Mouse (Mus musculus): ENCODE data around the gene Dynlt1c. TPM values are rescaled to one million over a fixed set of nuclear protein-coding genes. Genes with fewer than 3 reads are reported as not detected.
"Not testable (repeated sequence)": the region's sequence is repeated elsewhere in the genome, so short reads cannot be mapped to it uniquely, and the experiment has no call there.

Dynlt1c gene
- polyA plus RNA-seq (2012): 0.16 and 0.19 TPM in 2 replicates

DNA sequence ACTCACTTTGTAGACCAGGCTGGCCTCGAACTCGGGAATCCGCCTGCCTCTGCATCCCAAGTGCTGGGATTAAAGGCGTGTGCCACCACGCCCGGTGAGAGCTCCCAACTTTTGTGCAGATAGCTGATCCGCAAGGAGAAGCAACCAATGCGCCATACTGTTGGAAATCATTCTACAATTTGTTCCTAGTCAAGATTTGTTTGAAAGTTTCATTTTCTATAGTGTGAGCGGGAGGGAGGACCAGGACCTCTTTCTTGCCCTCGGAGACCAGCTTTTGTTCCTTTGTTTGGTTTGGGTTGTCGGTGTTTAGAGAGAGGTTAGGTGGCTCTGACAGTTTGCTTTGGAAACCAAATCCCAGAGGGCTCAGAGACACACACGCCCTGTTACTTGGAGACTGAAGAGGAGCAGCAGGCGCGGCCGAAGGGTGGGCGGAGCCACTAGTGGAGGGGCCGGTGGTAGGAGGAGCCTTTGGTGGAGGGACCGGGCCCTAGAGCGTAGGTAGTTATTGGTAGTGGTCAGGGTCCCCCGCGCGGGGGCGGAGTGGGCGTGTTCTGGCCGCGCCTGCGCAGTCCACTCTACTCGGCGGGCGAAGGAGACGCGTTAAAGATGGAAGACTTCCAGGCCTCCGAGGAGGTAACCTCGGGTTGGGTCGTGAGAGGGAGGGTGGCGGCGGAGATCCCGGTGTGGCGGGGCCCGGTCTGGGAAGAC is at the start of gene Dynlt1c:
Gene Dynlt1c, plus strand, starts transcription at position 468 of the 708 bp plus-strand sequence.
- not testable (repeated sequence) for H3K36me3 ChIP-seq (ENCODE audit: control insufficient read depth); H3K9me3 ChIP-seq (ENCODE audit: control insufficient read depth, low read length)

GRCm38 (mm10) chr17:6553798-6554197 is 47.7 kb upstream of the Dynlt1c start:
- not testable (repeated sequence) for H3K4me3 ChIP-seq (replicated peaks); H3K9me3 ChIP-seq (ENCODE audit: control insufficient read depth, low read length); H3K4me1 ChIP-seq (ENCODE audit: control insufficient read depth); H3K27me3 ChIP-seq (ENCODE audit: control insufficient read depth); H3K36me3 ChIP-seq (ENCODE audit: control insufficient read depth)

More for the DNA sequence above, at the start of gene Dynlt1c:
- not testable (repeated sequence) for H3K4me1 ChIP-seq (ENCODE audit: control insufficient read depth); H3K27me3 ChIP-seq (ENCODE audit: control insufficient read depth)
- peak within 1 kb of the TSS; percentile 51 for H3K4me3 ChIP-seq (replicated peaks)

GRCm38 (mm10) chr17:6554243-6554642 is 47.2 kb upstream of the Dynlt1c start:
- not testable (repeated sequence) for H3K4me1 ChIP-seq (ENCODE audit: control insufficient read depth); H3K36me3 ChIP-seq (ENCODE audit: control insufficient read depth); H3K4me3 ChIP-seq (replicated peaks); H3K27me3 ChIP-seq (ENCODE audit: control insufficient read depth); H3K9me3 ChIP-seq (ENCODE audit: control insufficient read depth, low read length)

GRCm38 (mm10) chr17:6559447-6560133 is 41.9 kb upstream of the Dynlt1c start:
- H3K36me3 ChIP-seq (ENCODE audit: control insufficient read depth); H3K9me3 ChIP-seq (ENCODE audit: control insufficient read depth, low read length); H3K4me1 ChIP-seq (ENCODE audit: control insufficient read depth); H3K4me3 ChIP-seq (replicated peaks); H3K27me3 ChIP-seq (ENCODE audit: control insufficient read depth): not testable (repeated sequence)

- H3K9me3 ChIP-seq (ENCODE audit: control insufficient read depth, low read length); H3K4me1 ChIP-seq (ENCODE audit: control insufficient read depth); H3K27me3 ChIP-seq (ENCODE audit: control insufficient read depth); H3K4me3 ChIP-seq (replicated peaks); H3K36me3 ChIP-seq (ENCODE audit: control insufficient read depth): not testable (repeated sequence)
These were observed 36.6 kb upstream of the Dynlt1c start for GRCm38 (mm10) chr17:6564866-6565265.

GRCm38 (mm10) chr17:6567908-6568307 is 33.6 kb upstream of the Dynlt1c start:
- H3K4me1 ChIP-seq (ENCODE audit: control insufficient read depth); H3K9me3 ChIP-seq (ENCODE audit: control insufficient read depth, low read length); H3K27me3 ChIP-seq (ENCODE audit: control insufficient read depth); H3K4me3 ChIP-seq (replicated peaks); H3K36me3 ChIP-seq (ENCODE audit: control insufficient read depth): not testable (repeated sequence)

DNA sequence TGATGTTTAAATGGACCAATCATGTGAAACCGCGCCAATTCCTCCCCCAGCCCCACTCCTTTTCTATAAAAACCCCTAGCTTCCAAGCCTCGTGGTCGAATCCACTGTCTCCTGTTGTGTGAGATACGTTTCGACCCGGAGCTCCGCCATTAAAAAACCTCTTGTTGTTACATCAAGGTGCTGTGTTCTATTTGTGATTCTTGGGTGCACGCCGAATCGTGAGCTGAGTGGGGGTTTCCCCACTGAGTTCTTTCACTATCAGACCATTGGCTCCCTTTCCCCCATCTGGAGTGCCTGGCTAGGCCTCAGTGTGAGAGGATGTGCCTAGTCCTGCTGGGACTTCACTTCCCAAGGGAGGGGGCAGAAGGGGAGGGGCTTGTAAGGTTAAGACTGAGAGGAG is 30.2 kb upstream of the Dynlt1c start:
- H3K4me1 ChIP-seq (ENCODE audit: control insufficient read depth); H3K27me3 ChIP-seq (ENCODE audit: control insufficient read depth); H3K9me3 ChIP-seq (ENCODE audit: control insufficient read depth, low read length); H3K4me3 ChIP-seq (replicated peaks); H3K36me3 ChIP-seq (ENCODE audit: control insufficient read depth): not testable (repeated sequence)

- H3K36me3 ChIP-seq (ENCODE audit: control insufficient read depth); H3K4me1 ChIP-seq (ENCODE audit: control insufficient read depth); H3K9me3 ChIP-seq (ENCODE audit: control insufficient read depth, low read length); H3K27me3 ChIP-seq (ENCODE audit: control insufficient read depth); H3K4me3 ChIP-seq (replicated peaks): not testable (repeated sequence)
These were observed 29.3 kb upstream of the Dynlt1c start for GRCm38 (mm10) chr17:6572202-6572601.

GRCm38 (mm10) chr17:6575376-6575775 is 26.1 kb upstream of the Dynlt1c start:
- H3K9me3 ChIP-seq (ENCODE audit: control insufficient read depth, low read length); H3K4me1 ChIP-seq (ENCODE audit: control insufficient read depth); H3K4me3 ChIP-seq (replicated peaks); H3K27me3 ChIP-seq (ENCODE audit: control insufficient read depth); H3K36me3 ChIP-seq (ENCODE audit: control insufficient read depth): not testable (repeated sequence)

DNA sequence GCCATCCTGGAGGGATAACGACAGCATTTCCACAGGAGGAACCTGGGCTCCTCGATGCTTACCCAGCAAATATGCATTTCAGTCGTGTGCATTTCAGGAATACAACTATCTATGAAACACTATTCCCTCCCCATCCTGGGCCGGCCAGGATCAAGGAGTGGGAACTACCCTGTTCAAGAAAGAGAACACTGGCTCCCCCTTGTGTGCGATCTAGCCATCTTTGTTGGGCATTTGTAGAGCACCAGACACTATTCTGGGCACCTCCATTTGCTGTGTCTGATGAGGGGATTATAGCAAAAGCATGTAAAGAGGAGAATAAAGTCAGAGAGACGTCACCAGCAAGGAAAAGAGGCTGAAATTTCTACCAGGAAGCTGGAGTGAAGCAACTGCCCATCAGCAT is 12.8 kb upstream of the Dynlt1c start:
- H3K36me3 ChIP-seq (ENCODE audit: control insufficient read depth); H3K4me1 ChIP-seq (ENCODE audit: control insufficient read depth); H3K9me3 ChIP-seq (ENCODE audit: control insufficient read depth, low read length); H3K4me3 ChIP-seq (replicated peaks); H3K27me3 ChIP-seq (ENCODE audit: control insufficient read depth): not testable (repeated sequence)

DNA sequence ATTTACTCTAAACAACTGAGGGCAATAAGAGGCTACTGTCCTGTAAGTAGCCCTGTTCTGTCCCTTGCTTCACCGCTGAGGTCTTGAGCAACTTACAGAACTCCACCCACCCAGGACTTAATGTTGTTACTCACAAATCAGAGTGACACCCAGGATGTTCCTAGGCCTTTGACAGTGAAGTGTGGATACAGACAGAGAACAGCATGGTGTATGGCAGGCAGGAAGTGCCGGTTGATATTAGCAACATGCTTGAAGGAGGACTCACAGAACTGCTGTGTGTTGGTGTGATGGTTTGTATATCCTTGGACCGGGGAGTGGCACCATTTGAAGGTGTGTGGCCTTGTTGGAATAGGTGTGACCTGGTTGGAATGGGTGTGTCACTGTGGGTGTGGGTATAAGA is 9.4 kb upstream of the Dynlt1c start:
- H3K9me3 ChIP-seq (ENCODE audit: control insufficient read depth, low read length); H3K4me3 ChIP-seq (replicated peaks); H3K4me1 ChIP-seq (ENCODE audit: control insufficient read depth); H3K36me3 ChIP-seq (ENCODE audit: control insufficient read depth); H3K27me3 ChIP-seq (ENCODE audit: control insufficient read depth): not testable (repeated sequence)

DNA sequence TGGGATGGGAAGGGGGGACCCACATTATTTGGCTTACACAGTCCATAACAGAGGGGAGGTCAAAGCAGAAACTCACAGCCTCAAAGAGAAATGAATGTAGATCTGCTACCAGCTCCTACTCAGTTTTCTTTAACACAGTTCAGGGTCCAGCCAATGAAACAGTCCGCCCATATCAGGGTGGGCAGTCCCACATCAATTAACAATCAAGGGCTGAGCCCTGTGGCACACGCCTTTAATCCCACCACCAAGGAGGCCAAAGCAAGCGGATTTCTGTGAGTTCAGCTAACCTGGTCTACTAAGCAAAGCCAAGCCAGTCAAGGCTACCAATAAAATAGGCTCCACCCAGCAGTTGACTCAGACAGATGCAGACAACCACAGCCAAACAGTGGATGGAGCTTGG is 7.6 kb upstream of the Dynlt1c start:
- H3K9me3 ChIP-seq (ENCODE audit: control insufficient read depth, low read length); H3K36me3 ChIP-seq (ENCODE audit: control insufficient read depth); H3K4me3 ChIP-seq (replicated peaks); H3K4me1 ChIP-seq (ENCODE audit: control insufficient read depth); H3K27me3 ChIP-seq (ENCODE audit: control insufficient read depth): not testable (repeated sequence)

DNA sequence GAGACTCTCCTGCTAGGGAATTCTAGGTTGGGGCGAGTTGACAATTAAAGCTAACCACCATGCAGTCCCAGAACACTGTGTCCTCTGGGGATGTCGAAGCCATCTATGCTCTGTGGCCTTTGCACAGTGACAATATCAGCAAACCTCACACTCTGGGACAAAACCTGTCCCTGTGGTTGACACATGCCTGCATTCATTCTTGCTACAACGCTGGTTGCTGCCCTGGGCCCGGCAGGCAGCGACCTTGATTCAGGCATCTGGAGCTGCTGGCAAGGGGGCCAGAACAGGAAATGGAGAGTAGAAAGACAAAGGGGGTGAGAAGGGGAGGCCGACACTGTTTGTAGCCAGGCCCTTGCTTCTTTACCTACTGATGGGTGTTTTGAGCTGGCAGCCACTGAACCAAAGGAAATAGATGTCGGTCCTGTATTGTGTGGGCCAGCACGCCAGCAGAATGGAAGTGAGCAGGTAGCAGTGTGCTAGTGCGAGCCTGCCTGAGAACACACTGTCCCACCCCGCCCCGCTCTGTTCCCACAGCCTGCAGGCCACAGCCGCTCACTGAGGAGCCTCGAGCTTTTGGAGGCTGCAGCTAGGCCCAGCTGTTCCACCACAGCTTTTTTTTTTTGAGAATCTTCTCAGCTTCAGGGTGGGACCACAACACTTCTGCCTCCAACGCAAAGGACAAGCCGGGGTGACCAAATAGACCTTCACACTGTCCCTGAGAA is 5.5 kb upstream of the Dynlt1c start:
- not testable (repeated sequence) for H3K4me1 ChIP-seq (ENCODE audit: control insufficient read depth); H3K27me3 ChIP-seq (ENCODE audit: control insufficient read depth); H3K36me3 ChIP-seq (ENCODE audit: control insufficient read depth); H3K4me3 ChIP-seq (replicated peaks); H3K9me3 ChIP-seq (ENCODE audit: control insufficient read depth, low read length)

- not testable (repeated sequence) for H3K4me1 ChIP-seq (ENCODE audit: control insufficient read depth); H3K27me3 ChIP-seq (ENCODE audit: control insufficient read depth); H3K9me3 ChIP-seq (ENCODE audit: control insufficient read depth, low read length); H3K4me3 ChIP-seq (replicated peaks); H3K36me3 ChIP-seq (ENCODE audit: control insufficient read depth)
These were observed 3.1 kb upstream of the Dynlt1c start for GRCm38 (mm10) chr17:6598356-6598755.
